Mouse (Mus musculus) thymus, adult 2 months (tissue): ENCODE measurements around the gene Mctp1.

ENCODE experiments used
- CTCF ChIP-seq: fragments of 200-500 bp; IDR thresholded peaks from 2 replicates; pipeline ENCODE4 v1.5.1; 2012; ENCODE audit warnings: mild to moderate bottlenecking, control low read depth, low read length, moderate library complexity, borderline replicate concordance; ENCODE audit not compliant: control insufficient read depth, poor library complexity, insufficient read depth; ENCODE audit errors: extremely low read depth
- POLR2A ChIP-seq: fragments of 200-500 bp; IDR thresholded peaks from 2 replicates; pipeline ENCODE4 v1.6.1; 2012; ENCODE audit warnings: mild to moderate bottlenecking, low read length, control low read depth, moderate library complexity; ENCODE audit not compliant: control insufficient read depth, poor library complexity, insufficient read depth; ENCODE audit errors: extremely low read depth

GRCm38 (mm10) chr13:76564061-76564460, 179.7 kb downstream of the Mctp1 start:
- TF ChIP-seq POLR2A: no peak
- TF ChIP-seq CTCF: no peak
